Mouse (Mus musculus) G1E (cell line): ENCODE data around the gene Glra4.

Experiments
- CTCF ChIP-seq: IDR thresholded peaks from 2 replicates; pipeline ENCODE4 v1.5.1; 2012; ENCODE audit warnings: low read depth, low read length, inconsistent platforms, mixed read lengths
- GATA1 ChIP-seq: IDR thresholded peaks from 2 replicates; pipeline ENCODE4 v1.6.1; 2012; ENCODE audit warnings: borderline replicate concordance, low read length, inconsistent platforms, mixed read lengths
- GATA2 ChIP-seq: IDR thresholded peaks from 2 replicates; pipeline ENCODE4 v1.6.1; 2012; ENCODE audit warnings: low read depth, low read length, inconsistent platforms, borderline replicate concordance
- POLR2AphosphoS5 ChIP-seq: IDR thresholded peaks from 2 replicates; pipeline ENCODE4 v1.6.1; 2012; ENCODE audit warnings: low read depth, low read length, inconsistent platforms; ENCODE audit not compliant: insufficient replicate concordance
- TAL1 ChIP-seq: conservative IDR thresholded peaks from 2 replicates; pipeline ENCODE4 v1.6.1; 2012; ENCODE audit warnings: low read depth, low read length, inconsistent platforms, mixed read lengths

- no peak for TF ChIP-seq CTCF
- TF ChIP-seq GATA1: no peak
- no peak for TF ChIP-seq POLR2AphosphoS5
- no peak for TF ChIP-seq GATA2
- TF ChIP-seq TAL1: no peak
Observed at GRCm38 (mm10) chrX:136708168-136708681, 71.7 kb downstream of the Glra4 start.
